Mouse (Mus musculus) WW6 (cell line): ENCODE measurements around the gene Exoc7.

Experiments
- DNase-seq: peaks from one replicate; pipeline ENCODE4 v3.0.0-alpha.2; 2013; ENCODE audit warnings: low read depth, low spot score

Exoc7 gene

DNA sequence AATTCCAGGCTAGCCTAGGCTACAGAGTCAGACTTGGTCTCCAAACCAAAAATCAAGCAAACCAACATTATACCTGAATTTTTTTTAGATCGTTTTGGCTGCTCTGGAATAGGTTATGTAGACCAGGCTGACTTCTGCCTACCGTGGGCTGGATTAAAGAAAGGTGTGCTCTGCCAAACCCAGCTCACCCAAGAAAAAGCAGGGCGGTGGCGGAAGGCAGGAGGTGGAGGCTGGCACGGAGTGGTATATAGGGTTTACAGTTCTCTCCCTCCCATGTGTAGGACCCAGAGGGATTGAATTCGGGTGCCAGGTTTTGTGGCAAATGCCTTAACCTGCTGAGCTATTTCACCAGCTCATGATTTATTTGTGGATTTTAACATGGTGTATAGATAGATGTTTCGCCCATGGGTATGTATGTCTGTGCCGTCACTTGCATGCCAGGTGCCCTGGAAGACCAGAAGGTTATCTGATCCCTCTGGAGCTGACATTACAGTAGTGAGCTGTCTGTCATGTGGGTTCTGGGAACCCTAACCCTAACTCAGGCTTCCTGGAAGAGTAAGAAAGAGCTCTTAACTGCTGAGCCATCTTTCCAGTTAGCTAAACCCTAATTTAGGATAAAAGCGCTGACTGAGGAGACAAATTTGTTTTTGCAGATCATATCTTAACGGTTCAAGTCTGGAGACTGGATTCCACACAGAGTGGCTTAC lies at the start of gene Exoc7:
TSS of gene Exoc7 (minus strand) at position 215 of the 707 bp plus-strand sequence.
- no peak for DNase-seq

DNA sequence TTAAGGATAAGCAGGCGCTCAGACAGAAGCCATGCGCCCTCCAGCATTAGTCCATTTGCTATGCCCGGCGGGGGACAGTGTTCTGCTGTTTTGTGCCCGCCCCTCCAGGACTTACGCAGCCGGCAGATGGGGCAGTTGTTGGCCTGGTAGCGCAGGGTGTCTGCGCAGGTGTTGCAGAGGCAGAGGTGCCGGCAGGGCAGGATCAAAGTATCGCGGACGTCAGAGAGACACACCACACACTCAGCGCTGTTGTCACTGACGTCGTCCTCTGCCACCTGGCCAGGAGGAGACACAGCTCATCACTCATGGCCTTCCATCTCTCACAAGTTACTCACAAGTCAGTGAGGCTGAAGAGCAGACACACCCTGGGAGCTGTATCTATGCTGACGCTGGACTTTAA lies 47.5 kb upstream of the Exoc7 start:
- DNase-seq = no peak

DNA sequence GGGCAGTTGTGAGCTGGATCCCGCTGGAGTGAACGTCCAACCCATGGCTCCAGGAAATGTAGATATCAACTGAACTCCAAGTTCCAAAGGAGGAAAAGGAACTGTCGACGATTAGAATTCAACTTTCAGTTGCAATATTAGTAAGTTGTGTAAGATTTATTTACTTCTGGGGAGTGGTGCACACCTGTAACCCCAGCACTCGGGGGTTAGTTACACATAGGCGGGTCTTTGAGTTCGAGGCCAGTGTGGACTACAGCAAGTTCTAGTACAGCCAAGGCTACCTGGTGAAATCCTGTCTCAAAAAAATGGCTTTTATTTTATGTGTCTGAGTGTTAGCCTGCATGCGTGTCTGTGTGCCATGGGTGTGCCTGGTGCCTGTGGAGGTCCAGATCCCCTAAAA lies 46.5 kb upstream of the Exoc7 start:
- no peak for DNase-seq

DNA sequence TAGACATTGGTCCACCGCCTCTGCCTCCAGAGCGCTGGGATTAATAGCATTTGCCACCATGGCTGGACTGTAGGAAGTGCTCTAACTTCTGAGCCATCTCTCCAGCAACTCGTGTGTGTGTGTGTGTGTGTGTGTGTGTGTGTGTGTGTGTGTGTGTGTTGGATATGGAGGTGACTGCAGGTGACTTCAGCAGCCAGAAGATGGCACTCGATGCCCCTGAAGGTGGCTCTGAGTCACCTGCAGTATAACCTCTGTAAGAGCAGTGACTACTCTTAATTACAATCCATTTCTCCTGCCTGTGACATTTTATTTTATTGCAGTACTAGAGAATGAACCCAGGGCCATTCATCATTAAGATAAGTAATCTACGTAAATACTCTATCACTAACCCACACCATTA lies 44.3 kb upstream of the Exoc7 start:
- DNase-seq = no peak

DNA sequence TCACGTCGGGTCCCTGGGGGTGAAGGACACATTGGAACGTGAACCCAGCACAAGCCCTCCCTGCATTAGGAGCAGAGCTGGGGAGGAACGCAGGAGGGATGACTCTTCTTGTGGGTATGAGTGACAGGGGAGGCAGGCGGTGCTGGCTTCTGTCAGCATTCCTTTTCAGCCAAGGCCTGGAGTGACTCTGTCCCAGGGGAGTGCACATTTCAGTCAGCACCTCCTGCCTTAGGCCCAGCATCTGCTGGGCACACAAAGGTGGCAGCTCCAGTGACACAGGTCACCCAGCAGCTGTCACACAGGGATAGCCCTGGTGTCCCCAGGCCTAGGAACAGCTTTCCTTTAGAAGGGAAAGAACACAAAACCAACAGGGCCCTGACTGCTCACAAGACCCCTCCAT lies 40.9 kb upstream of the Exoc7 start:
- DNase-seq = no peak

DNA sequence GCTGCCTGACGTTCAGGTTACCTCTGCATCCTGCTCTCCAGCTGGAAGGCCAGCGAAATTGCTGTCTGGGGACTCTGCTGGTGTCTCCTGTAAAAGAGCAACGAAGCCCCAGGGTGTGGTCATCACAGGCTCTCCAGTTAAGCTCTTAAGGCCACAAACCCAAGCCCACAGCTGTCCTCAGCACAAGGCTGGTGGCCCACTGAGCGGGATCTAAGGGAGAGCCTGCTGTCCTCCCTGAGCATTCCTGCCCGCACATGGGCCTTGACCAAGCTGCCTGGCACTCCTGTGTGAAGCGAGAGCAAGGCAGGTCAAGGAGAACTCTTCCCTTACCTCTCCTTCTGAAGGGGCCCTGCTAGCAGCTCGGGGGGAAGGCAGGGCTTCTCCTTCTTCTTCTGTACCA lies 40.0 kb upstream of the Exoc7 start:
- no peak for DNase-seq

DNA sequence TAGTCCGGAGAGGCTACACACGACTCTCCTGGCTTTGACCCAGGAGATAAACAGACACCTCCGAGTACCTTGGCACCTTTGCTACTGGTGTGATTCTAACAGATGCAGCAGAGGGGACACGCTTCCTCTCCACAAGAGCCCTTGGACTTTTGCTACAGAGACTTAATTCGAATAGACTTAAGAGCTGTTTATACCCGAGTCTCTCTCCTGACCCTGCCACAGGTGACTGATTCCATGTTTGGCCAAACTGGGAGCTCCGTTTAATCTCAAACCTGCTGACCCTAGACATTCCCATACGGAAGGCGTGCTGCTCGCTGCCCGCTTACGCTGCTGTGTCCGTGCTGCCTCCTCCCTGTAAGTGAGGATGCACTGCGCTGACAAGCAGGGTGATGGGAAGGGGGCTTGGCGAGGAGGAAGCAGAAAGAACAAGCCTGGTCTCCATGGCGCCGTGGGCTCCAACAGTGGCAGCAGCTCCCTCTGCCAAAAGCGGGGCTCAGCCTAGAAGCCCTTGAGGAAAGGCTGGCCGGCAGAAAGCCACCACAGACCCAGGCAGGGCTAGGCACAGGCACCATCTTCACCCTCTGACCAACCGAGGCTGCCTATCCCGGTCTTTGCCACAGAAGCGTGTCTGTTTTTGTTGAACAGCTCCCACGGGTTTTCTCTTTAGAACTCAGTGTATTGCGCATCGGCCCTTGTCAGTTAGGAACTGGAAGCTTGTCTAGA lies 35.2 kb upstream of the Exoc7 start:
- DNase-seq = no peak

DNA sequence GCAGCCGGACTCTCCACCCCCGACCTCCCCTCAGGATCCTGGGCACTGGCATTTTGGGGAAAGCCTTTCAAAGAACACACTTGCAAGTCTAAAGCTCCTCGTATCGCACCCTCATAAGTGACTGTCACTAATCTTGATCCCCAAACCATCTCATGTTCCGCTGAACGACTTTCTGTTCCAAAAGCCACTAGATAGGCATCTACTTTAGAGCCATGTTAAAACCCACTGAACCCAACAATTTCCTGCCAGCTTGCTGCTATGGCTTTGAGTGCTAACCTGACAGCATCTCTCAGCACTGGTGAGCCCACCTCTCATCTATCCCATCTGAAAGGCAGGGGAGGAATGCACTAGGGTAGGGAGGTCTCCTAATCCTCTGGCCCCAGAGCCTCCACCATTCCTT lies 30.5 kb upstream of the Exoc7 start:
- no peak for DNase-seq

DNA sequence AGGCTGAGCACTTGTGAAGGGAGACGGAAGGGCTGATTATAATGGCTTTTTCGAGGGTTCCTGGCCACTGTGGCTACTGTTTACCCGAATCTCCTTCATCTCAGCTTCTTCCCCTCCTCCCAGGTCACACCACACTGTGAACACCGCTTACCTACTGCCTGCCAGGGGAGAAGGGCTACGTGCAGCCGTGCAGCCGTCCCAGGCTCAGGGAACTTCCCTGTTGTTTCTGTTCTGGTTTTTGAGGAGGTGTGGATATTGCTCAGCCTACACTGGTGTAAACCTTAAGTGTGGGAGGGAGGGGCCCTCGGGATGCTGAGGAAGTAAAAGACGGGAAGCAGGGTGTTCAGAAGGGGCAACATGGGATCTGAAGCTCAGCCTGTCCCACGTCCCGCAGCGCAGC lies 30.0 kb upstream of the Exoc7 start:
- DNase-seq = no peak

DNA sequence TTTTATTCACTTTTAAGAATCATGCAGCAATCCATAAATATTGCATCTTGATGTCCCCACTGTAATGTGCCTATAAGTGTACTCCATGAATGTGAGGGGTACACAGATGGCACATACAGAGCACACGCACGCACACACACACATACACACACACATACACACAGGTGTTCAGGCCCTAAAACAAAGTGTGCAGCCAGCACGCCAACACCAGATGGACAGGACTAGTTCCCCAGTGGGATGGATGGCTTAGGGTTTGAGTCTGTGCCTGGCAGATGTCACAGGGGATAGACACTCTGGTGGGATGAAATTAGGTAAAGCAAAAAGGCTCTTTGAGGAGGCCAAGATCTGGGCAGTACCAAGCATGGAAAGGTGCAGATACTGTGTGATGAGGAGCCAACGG lies 29.4 kb upstream of the Exoc7 start:
- DNase-seq = no peak

DNA sequence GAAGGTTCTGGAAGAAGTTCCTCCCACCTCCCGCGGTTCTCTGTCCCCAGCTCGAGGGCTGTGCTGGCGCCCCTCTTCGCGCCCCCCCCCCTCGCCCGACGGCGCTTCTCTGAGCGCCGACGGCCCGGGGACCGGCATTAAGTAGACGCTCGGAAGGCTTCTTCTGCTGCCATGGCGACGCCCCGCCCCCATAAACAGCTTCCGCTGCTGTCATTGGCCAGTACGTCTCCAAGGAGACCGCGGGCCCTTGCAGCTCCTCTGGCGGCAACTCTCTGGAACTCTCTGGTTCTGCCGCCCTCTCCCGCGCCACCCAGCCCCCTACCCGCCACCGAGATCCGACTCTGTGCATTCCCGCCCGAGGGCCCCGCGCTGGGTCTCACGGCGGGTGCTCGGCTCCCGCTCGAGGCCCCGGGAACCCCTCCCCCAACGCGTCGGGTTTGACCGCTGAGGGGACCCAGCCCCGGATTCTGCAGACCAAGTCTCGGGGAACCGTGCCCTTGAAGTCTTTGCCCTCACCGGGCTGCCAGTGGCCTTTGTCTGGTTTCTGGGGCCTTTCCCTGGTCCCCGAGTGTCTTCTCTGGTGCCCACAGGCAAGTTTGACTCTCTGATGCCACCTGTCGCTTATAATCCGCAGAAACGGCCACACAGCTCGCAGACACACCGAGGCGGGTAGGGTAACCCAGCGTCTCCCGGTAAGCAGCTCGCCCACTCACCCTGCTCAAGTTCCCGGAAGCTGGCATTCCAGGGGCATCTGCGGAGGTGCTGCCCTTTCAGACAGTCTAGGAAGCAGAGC lies 28.4 kb upstream of the Exoc7 start, which contains the start of gene Foxj1:
TSS of gene Foxj1 (minus strand) at position 156 of the 793 bp plus-strand sequence.
- peak; percentile 94 for DNase-seq

DNA sequence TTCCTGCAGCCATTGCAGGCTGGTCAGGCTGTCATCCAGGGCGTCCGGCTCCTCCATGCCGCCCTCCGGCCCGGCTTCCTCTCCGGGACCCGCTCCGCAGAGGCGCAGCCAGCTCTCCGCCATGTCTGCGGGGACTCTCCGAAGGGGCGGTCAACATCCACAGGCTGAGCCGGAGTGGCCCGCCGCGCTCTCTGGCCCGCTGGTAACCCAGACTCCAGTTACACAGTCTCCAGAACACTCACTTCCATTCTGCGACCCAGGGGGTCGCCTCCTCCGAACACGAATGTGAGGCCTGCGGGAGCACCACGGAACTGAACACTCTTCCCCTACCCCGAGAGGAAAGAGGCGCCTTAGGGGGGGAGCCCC lies 27.4 kb upstream of the Exoc7 start:
- DNase-seq = no peak

DNA sequence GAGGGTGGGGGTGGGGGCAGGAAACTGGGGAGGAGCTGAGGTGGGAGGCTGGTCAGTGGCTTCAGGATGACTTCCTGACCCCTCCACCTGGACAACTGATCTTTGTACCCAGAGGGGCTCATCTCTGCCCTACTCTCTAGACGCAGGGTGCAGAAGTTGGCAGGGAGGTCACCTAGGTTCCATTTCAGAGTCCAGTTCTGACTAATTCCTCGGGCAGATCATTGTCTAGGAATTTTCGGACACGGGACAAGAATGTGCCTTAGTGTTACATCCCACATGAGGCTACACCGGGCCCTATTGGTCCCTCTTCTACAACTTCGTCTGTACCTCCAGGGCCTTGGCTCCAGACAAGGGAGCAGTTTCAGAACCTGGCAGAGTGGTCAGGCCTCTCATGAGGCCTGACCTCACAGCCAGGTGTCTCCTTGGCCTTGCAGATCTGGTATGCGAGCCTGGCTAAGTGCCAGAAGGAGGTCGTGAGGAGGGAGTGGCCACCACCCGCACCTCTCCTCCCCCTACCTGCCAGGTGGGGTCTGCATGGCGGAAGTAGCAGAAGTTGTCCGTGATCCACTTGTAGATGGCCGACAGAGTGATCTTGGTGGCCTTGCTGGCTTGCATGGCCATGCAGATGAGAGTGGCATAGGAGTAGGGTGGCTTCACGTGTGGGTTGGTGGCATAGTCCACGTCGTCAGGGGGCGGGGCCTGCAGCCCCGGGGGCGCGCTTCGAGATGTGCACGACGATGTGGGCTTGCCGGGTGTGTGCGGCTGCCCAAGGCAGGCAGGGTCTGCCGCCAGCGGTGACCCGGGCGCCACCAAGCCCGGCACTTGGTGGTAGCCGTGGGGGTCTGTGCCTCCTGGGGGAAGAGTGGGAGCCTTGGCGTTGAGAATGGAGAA lies 26.7 kb upstream of the Exoc7 start:
- no peak for DNase-seq

DNA sequence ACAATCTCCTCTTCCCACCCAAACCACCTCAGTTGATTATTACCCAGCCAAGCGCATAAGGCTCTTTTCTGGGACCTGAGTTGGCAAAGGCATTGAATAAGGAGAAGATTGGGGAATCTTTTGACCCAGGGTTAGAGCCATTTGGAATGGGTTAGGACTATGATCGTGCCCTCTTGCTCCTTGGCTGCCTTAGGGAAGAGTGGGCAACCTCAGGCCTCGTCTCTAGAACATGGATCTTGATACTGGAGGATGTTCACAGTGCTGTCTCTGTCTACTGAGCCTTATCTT lies 25.9 kb upstream of the Exoc7 start:
- DNase-seq = no peak

DNA sequence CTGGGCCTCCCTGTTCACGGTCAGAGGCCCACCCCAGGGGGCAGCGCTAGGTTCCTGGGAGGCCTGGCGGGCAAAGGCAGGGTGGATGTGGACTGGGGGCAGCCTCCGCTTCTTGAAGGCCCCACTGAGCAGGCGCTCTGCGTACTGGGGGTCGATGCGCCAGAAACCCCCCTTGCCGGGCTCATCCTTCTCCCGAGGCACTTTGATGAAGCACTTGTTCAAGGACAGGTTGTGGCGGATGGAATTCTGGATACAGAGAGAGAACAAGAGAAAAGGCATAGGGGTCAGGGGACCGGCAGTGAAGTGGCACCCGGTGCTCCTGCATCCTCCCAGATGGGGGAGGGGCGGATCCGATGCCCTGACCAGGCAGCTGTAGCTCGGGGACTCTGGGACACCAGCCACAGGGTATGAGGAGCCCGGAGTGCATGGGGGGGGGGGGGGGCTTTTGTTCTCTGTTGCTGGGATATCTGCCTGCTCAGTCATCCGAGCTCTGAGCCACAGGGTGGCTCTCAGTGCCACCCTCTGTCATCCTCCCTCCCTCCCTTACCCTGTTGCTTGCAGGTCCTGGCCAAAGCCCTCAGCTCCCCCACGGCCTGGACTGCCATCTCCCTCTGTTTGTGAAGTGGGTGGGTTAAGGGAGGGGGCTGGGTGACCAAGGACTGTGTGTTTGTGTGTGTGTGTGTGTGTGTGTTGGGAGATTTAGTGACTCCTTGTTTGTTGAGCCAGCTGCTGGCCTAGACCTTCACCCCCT lies 25.4 kb upstream of the Exoc7 start:
- DNase-seq = no peak

DNA sequence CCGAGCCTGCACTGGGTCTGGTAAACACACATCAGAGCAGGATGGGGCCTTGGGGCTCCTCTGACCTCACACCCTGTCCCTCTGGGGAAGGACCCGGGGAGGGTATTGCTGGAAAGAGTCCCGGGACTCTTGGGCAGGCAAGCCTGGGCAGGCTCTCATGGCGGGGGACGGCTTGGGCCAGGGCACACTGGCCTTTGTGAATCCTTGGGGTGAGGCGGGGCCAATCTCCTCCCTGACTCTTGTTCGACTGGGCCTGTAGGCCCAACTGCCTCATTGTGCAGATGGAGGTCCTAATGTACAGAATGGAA lies 23.1 kb upstream of the Exoc7 start:
- DNase-seq = no peak

DNA sequence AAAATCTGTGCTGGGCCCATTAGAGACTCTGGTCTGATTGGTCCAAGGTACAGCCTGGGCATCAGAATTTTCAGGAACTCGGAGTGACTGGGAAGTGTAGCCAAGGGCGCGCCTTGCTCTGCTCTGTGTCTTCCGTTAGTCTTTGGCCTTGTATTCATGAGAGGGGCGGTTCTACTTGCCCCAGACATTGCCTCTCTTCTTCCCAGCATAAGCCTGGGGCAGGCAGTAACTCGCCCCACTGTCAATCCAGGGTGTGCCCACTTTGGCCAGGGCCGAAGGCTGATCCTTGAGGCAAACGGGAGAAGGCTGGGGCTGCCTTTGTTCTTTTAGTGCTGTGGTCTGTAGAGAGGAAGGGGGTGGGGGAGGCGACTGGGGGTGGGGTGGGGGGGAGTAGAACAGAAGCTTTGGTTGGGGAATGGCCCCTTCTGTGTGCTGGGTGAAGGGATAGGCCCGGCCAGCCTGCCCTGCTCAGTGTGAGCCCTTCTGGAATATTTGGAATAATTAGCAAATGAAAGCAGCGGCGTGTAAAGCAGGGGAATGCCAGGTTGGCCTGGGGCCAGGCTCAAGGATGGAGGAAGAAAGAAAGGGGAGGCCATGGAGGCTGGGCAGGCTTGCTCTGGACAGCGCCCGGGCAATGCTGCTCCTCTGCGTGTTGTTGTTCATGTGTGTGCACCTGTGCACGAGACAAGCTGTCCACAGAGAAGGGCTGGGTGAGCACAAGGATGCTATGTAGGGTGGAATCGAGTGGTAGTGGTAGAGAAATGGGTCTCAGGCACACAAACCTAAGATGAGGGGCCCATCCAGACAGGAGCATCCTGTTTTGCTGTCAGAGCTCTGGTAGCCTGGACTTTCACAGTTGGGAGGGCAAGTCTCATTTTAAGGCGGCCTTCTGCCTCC lies 22.5 kb upstream of the Exoc7 start:
- no peak for DNase-seq

DNA sequence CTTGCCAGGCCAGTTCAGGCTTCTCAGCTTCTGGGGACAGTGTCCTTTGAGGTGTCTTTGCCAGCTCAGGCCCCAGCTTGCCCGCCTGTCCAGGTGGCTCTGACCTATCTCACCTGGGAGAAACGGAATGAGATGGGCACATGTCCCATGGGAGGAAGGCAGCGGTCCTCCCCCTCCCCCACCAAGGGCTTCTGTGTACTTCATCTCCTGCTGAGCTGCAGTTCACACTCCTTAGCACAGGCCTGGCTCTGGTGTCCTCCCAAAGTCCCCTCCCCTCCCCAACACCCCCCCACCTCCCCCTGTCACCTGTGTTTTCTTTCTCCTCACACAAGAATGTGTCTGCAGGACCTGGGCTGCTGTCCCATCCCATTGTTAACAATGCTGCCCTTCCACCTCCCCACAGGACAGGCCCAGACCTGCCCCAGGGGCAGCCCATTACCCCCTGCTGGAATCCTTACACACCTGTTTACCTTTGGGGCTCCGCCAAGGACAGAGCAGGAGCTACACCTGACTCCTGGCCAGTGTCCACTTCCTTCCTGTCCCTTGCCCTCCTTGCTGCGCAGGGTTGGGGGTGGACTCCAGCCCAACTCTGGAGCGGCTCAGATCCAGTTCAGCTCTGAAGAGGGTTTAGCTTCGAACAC lies 20.1 kb upstream of the Exoc7 start:
- no peak for DNase-seq

DNA sequence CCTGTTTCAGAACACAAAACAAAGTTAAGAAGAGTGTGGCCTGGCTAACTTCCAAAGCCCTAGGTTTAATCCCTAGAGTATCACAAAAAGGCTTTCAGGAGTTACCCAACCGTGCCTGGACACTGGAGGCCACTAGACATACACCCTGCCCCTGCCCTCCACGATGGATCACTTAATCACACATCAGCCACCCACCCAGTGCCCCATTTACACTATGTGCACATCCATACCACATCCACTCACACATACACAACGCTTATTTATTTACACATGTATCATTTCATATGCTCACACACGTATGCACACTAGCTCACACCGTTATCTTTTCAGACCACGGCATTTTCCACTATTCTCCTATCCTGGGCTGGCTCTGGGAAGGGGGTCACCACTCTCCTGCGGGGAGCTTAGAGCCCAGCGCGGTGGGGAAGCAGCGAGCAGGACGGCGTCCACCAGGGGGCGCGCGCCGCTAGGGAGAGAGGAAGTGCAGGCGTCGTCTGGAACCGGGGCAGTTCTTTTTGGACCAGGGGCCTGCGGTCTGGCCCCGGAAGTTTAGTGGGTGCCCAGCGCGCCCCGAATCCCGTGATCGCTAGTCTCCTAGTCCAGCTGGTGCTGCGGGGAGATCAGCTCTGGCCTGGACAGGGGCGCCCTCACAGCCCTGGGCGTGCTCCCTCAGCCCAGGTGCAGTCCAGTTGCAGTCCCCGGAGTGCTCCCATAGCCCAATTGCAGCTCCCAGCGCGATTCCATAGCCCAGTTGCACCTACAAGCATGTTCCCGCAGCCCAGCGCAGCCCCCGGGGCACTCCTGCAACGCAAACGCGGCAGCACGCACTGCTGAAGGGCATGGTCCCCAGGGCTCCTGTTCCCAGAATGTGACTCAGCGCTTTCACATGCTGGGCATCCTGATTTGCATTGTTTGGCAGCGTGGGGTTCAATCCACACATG lies 12.0 kb upstream of the Exoc7 start:
- peak; percentile 75 for DNase-seq
